Mouse (Mus musculus) kidney, embryonic 15.5 days (tissue): ENCODE measurements around the gene Traf4. TPM values are rescaled to one million over a fixed set of nuclear protein-coding genes. Genes with fewer than 3 reads are reported as not detected.

Experiments used
- ATAC-seq: fragments of 200-750 bp; cut with Nextera tagmentation; replicated peaks from 2 replicates; pipeline ENCODE4 v1.8.0; 2017; ENCODE audit warnings: moderate TSS enrichment; ENCODE audit not compliant: low FRiP score
- H3K27ac ChIP-seq: fragments of 300-500 bp; sonication (generic); 2 replicates; pipeline ENCODE4 v1.5.1; 2015; ENCODE audit warnings: mild to moderate bottlenecking, inconsistent platforms
- H3K27me3 ChIP-seq: fragments of 300-500 bp; sonication (generic); 2 replicates; pipeline ENCODE4 v1.6.1; 2015; ENCODE audit warnings: inconsistent platforms
- H3K36me3 ChIP-seq: fragments of 300-500 bp; sonication (generic); 2 replicates; pipeline ENCODE4 v1.6.1; 2015; ENCODE audit warnings: inconsistent platforms
- H3K4me1 ChIP-seq: fragments of 300-500 bp; sonication (generic); 2 replicates; pipeline ENCODE4 v1.6.1; 2015; ENCODE audit warnings: inconsistent platforms
- H3K4me2 ChIP-seq: fragments of 300-500 bp; sonication (generic); 2 replicates; pipeline ENCODE4 v1.6.1; 2015; ENCODE audit warnings: moderate library complexity, mild to moderate bottlenecking, inconsistent platforms
- H3K4me3 ChIP-seq: fragments of 300-500 bp; sonication (generic); replicated peaks from 2 replicates; pipeline ENCODE4 v1.5.1; 2015; ENCODE audit warnings: mild to moderate bottlenecking, inconsistent platforms
- H3K9ac ChIP-seq: fragments of 300-500 bp; sonication (generic); 2 replicates; pipeline ENCODE4 v1.6.1; 2015; ENCODE audit warnings: mild to moderate bottlenecking, inconsistent platforms
- H3K9me3 ChIP-seq: fragments of 300-500 bp; sonication (generic); replicated peaks from 2 replicates; pipeline ENCODE4 v1.6.1; 2016; ENCODE audit warnings: inconsistent platforms
- WGBS: fragments of 180-500 bp; shearing (Covaris S2); methylation state at CpG from one replicate; pipeline ENCODE4 v1.1.7; 2015; ENCODE audit warnings: mixed read lengths; 5-methylcytosine and 5-hydroxymethylcytosine counted together
- polyA plus RNA-seq: library from polyadenylated mRNA; unstranded; fragments of >200 nt; fragmentation: Nextera tagmentation; extraction: Ambion mirVana; gene quantifications from 2 replicates; pipeline ENCODE4 v1.2.1, GENCODE M21; 2015

Traf4 gene
- polyA plus RNA-seq, 1 experiment from 2014 or later: 99.5 TPM

DNA sequence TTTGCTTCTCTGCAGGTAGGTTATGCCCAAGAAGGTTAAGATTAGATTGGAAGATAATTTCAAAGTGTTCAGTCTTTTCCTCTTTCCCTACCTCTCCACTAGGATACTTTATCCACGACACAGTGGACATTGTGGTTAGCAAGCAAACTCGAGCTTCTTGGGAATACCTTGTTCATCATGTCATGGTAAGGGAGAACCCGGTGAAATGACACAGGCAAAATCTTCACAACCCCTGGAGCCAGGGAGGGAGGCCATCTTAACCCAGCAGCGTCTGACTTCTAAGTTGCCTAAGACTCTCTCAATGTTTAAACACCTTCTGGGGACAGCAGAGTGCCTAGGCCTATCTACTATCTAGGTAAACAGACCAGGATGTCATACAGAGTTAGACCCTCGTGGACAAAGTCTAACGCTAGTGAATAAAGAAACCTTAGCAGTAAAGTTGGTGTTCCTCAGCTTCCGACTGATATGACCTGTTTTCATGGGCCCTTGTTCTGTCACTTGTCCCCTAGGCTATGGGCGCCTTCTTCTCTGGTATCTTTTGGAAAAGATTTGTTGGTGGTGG lies 14.1 kb upstream of the Traf4 start:
- Histone ChIP-seq H3K4me1 (peaks cover 66% of the 10 kb centered on the region), H3K4me2 (peak overlapping the region; percentile 94), H3K36me3 (peaks cover 32% of the 10 kb centered on the region), H3K27ac (peak overlapping the region; percentile 99), H3K27me3 (no peaks in the 10 kb centered on the region), H3K9ac (peak overlapping the region; percentile 81; the same call in 1 of the 2 replicates), H3K4me3 (peak overlapping the region; percentile 66), H3K9me3 (no peaks in the 10 kb centered on the region)
- WGBS: 24% methylated on average over 8 of the region's 8 CpGs
- ATAC-seq: no peak

DNA sequence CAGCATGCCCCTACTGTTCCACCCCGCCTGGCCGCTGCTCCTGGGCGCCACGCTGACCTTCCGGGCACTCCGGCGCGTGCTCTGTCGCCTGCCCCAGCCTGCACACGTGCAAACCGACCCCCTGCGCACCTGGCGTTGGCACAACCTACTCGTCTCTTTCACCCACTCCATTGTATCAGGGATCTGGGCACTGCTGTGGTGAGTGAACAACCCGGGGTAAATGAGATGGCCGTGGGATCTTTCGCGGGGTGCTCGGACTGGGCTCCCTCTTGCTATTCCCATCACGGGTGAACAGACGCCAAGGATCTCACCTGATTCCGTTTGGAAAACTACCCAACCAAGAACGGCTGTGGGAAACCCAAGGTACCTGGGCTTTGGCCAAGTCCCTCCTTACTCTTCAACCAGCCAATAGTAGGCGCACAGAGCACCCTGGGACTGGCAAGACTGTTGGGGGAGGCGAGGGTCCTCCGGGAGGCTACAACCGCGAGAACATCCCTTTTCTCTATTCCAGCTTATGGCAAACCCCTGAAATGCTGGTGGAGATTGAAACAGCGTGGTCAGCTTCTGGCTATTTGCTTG lies 13.6 kb upstream of the Traf4 start:
- peak overlapping the region; percentile 99 for H3K27ac ChIP-seq
- ATAC-seq: peak; percentile 7
- H3K27me3 ChIP-seq: no peaks in the 10 kb centered on the region
- WGBS: 1% methylated on average over 29 of the region's 29 CpGs
- peaks cover 32% of the 10 kb centered on the region for H3K36me3 ChIP-seq
- peak overlapping the region; percentile 66 for H3K4me3 ChIP-seq
- H3K4me2 ChIP-seq: peak overlapping the region; percentile 94
- peaks cover 68% of the 10 kb centered on the region for H3K4me1 ChIP-seq
- H3K9ac ChIP-seq: peak overlapping the region; percentile 81
- no peaks in the 10 kb centered on the region for H3K9me3 ChIP-seq

DNA sequence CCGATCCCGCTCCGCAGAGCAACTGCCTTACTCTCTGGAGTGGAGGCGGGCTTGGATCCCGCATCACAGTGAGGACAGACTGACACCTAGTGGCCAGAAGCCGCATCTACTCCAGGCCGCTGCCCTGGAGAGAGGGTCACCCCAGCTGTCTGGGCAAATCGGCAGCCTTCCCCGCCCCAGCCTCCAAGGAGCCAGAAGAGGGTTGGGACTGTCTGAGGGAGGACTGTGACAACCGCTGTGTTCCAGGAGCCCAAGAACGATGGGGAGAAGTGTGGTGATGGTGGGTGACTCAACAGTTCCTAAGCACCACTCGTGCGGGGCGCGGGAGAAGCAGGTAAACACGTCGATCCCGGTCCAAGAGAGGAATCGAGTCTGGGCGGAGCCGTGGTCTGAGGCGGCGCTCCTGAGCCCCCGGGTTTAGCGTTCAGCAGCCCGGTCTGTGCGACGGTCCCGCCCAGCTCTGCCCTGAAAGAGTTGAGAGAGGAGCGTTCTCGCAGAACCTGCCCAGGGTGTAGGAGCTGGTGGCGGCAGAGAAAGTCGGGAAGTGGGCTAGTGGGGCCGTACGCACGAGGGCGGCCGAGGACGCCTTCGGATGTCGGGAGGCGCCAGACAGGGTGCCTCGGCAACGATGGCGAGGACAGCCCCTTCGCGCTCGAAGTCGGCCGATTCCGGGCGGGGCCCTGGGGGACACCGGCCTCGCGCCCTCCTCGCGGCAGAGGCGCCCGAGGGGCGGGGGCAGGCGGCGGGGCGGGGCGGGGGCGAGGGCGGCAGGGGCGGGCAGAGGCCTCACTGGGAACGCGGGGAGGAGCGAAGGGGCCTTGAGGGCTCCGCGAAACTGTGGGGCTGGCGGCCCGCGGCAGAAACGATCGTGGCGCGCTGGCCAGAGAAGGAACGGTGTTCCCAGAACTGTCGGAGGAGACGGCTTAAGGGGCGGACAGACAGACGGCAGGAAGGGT lies 12.8 kb upstream of the Traf4 start:
- H3K9me3 ChIP-seq: no peaks in the 10 kb centered on the region
- H3K27ac ChIP-seq: peak overlapping the region; percentile 99
- peak overlapping the region; percentile 66 for H3K4me3 ChIP-seq
- peak overlapping the region; percentile 94 for H3K4me2 ChIP-seq
- no peaks in the 10 kb centered on the region for H3K27me3 ChIP-seq
- peaks cover 32% of the 10 kb centered on the region for H3K36me3 ChIP-seq
- H3K9ac ChIP-seq: peak overlapping the region; percentile 81
- under 1% methylated on average over 74 of the region's 84 CpGs for WGBS
- peaks cover 67% of the 10 kb centered on the region for H3K4me1 ChIP-seq
- ATAC-seq: peak; percentile 86

DNA sequence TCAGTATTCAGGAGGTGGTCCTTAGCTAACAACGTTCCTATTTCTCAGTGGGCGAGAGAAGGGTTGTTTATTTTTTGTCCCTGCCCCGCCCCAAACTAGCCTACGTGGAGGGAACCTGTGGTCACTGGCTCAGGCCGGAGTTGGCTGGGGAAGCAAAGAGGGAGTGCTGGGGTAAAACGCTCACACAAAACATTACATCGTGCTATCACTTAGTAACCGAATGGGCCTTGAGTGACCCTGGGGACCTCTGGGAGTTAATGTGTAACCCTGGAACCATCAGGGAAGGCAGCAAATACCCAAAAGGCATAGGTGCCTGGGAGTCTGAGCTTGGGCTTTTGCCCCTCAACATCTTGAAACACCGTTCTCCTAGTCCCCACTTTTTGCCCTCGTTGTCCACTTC lies 12.0 kb upstream of the Traf4 start:
- peak overlapping the region; percentile 81; the same call in 1 of the 2 replicates for H3K9ac ChIP-seq
- peak overlapping the region; percentile 66 for H3K4me3 ChIP-seq
- H3K9me3 ChIP-seq: no peaks in the 10 kb centered on the region
- ATAC-seq: peak; percentile 49
- peak overlapping the region; percentile 99 for H3K27ac ChIP-seq
- H3K4me2 ChIP-seq: peak overlapping the region; percentile 94
- H3K4me1 ChIP-seq: peaks cover 73% of the 10 kb centered on the region
- H3K27me3 ChIP-seq: no peaks in the 10 kb centered on the region
- H3K36me3 ChIP-seq: peaks cover 33% of the 10 kb centered on the region
- under 1% methylated on average over 10 of the region's 10 CpGs for WGBS

DNA sequence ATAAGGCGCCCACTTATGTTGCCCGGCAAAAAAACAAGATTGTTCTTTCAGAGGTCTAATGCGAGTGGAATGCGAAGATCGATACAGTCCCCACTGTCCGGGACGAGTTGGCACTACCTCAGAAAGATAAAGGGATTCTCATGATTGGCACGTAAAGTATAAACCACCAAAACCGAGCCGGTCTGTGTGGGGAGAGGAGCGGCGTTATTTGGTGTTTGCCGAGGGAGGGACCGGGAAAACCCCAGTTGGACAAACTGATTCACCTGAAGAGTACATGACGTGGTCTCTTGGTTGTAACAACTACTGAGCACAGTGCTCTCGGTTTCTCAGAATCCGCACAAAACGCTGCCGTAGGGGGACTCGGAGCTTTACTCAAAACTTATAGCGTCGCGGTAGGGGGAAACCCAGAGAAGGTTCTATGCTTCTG lies 11.5 kb upstream of the Traf4 start:
- peaks cover 68% of the 10 kb centered on the region for H3K4me1 ChIP-seq

DNA sequence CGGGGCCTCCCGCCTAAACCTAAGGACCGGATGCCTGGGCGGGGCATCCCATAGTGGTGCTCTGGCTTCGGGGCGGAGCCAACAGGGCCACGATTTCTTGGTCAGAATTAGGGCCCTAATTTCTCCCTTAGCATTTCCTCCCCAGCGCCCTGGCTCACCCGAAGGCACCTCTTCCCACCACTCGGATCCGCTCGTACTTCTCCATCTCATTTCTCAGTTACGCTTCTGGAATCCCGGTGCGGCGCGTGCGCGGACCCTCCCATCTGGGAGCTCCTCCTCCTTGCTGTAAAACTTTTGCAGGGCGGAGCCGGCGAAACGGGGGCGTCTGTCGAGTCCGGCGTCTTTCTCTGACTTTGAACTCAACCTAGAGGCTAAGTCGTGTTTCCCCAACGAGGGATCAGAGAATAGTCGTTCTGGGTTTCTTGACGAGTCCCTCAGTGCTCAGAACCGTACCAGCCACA lies 11.0 kb upstream of the Traf4 start, which contains the start of the genes Nek8 and Tlcd1:
Gene Nek8, minus strand, starts transcription at position 274 of the 461 bp plus-strand sequence.
Gene Tlcd1, plus strand, starts transcription at position 310 of the 461 bp plus-strand sequence.
- H3K4me3 ChIP-seq: peak within 1 kb of the TSS; percentile 66
- H3K27ac ChIP-seq: peak within 1 kb of the TSS; percentile 99
- no peaks in the 10 kb centered on the region for H3K27me3 ChIP-seq
- H3K36me3 ChIP-seq: peaks cover 32% of the 10 kb centered on the region
- no peaks in the 10 kb centered on the region for H3K9me3 ChIP-seq
- 1% methylated on average over 32 of the region's 32 CpGs for WGBS
- peak within 1 kb of the TSS; percentile 94 for H3K4me2 ChIP-seq
- peak; percentile 27 for ATAC-seq
- peaks cover 63% of the 10 kb centered on the region for H3K4me1 ChIP-seq
- peak within 1 kb of the TSS; percentile 81 for H3K9ac ChIP-seq

More for the DNA sequence above, 11.5 kb upstream of the Traf4 start:
- no peaks in the 10 kb centered on the region for H3K27me3 ChIP-seq
- no peak for ATAC-seq
- peak overlapping the region; percentile 99 for H3K27ac ChIP-seq
- WGBS: under 1% methylated on average over 23 of the region's 23 CpGs
- no peaks in the 10 kb centered on the region for H3K9me3 ChIP-seq
- peak overlapping the region; percentile 66 for H3K4me3 ChIP-seq
- peaks cover 33% of the 10 kb centered on the region for H3K36me3 ChIP-seq
- peak overlapping the region; percentile 81 for H3K9ac ChIP-seq
- H3K4me2 ChIP-seq: peak overlapping the region; percentile 94

DNA sequence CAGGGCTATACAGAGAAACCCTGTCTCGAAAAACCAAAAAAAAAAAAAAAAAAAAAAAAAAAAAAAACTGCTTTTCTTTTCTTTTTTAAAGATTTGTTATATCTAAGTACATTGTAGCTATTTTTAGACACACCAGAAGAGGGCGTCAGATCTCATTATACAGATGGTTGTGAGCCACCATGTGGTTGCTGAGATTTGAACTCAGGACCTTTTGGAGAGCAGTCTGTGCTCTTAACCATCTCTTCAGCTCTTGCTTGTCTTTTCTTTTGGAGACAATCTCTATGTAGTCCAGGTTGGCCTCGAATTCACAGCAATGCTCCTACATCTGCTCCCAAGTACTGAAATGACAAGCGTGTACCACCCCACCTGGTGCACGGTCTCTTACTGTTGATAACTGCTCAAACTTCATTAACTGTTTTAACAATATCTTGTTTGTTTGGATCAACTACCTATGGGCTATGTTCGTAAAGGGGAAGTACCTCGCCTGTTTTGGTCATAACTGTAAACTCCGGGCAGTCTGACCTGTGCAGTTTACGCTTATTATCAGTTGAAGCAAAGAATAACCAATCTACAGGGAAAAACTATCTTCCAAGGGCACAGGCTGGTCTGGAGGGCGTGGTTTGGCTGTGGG lies 10.5 kb upstream of the Traf4 start:
- ATAC-seq: peak; percentile 55; the same call in 1 of the 2 replicates
- Histone ChIP-seq H3K4me1 (peaks cover 58% of the 10 kb centered on the region), H3K27ac (peak overlapping the region; percentile 99), H3K9me3 (no peaks in the 10 kb centered on the region), H3K9ac (peak overlapping the region; percentile 81), H3K36me3 (peaks cover 32% of the 10 kb centered on the region), H3K27me3 (no peaks in the 10 kb centered on the region), H3K4me2 (peak overlapping the region; percentile 94), H3K4me3 (peak overlapping the region; percentile 66)
- WGBS: 2% methylated on average over 9 of the region's 10 CpGs

DNA sequence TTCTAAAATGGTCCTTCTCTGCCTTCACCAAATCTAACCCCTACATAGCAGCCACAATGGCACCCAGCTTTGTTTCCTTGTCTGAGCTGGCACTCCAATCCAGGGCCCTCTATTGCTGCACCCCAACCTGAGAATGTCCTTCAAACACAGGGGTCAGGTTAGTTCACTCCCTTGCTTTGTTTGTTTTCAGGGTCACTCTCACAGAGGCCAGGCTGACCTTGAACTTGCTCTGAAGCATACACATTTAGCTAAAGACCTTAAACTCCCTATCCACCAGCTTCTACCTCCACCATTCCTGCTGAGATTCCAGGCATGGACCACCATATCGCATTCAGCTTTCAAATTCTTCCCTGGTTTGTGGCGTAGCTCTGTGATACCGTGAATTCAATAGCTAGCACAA lies 9.1 kb upstream of the Traf4 start:
- H3K27ac ChIP-seq: peak overlapping the region; percentile 27; the same call in 1 of the 2 replicates
- 86% methylated on average over 3 of the region's 3 CpGs for WGBS

DNA sequence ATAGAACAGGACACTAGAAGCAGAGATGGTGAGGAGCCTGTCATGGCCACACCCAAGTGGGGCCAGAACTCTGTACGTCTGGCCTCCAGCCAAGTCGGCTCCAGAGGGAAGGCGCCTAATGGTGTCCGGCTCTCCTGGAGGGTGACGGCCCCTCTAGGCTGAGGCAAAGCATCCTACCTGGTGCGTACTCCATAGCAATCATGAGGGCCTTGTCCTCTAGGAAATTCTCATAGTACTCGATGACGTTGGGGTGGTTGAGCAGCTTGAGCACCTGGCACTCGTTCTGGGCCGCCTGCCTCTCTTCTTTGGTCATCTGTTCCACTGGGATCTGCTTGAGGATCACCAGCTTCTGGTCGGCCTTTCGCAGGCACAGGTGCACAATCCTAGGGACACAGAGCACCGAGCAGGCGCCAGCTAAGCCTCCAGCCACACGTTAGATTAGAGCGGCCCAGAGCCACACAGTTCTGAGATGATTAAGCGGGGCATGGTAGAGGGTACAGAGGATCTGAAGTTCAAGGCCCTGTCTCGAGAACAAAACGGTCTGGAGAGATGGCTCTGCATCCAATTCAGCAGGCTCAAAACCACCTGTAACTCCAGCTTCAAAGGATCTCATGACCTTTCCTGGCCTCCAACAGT lies 7.5 kb upstream of the Traf4 start:
- H3K36me3 ChIP-seq: peaks cover 20% of the 10 kb centered on the region; the same call in 1 of the 2 replicates
- H3K9me3 ChIP-seq: no peaks in the 10 kb centered on the region
- no peak overlapping the region for H3K9ac ChIP-seq
- no peak overlapping the region for H3K4me2 ChIP-seq
- H3K27ac ChIP-seq: no peak overlapping the region
- no peaks in the 10 kb centered on the region for H3K27me3 ChIP-seq
- 84% methylated on average over 19 of the region's 19 CpGs for WGBS
- ATAC-seq: no peak
- no peak overlapping the region for H3K4me3 ChIP-seq
- peaks cover 37% of the 10 kb centered on the region for H3K4me1 ChIP-seq

More for the DNA sequence above, 9.1 kb upstream of the Traf4 start:
- ATAC-seq: no peak
- Histone ChIP-seq H3K9me3 (no peaks in the 10 kb centered on the region), H3K9ac (no peak overlapping the region), H3K27me3 (no peaks in the 10 kb centered on the region), H3K4me3 (no peak overlapping the region), H3K4me2 (no peak overlapping the region), H3K4me1 (peaks cover 50% of the 10 kb centered on the region), H3K36me3 (peaks cover 21% of the 10 kb centered on the region)

DNA sequence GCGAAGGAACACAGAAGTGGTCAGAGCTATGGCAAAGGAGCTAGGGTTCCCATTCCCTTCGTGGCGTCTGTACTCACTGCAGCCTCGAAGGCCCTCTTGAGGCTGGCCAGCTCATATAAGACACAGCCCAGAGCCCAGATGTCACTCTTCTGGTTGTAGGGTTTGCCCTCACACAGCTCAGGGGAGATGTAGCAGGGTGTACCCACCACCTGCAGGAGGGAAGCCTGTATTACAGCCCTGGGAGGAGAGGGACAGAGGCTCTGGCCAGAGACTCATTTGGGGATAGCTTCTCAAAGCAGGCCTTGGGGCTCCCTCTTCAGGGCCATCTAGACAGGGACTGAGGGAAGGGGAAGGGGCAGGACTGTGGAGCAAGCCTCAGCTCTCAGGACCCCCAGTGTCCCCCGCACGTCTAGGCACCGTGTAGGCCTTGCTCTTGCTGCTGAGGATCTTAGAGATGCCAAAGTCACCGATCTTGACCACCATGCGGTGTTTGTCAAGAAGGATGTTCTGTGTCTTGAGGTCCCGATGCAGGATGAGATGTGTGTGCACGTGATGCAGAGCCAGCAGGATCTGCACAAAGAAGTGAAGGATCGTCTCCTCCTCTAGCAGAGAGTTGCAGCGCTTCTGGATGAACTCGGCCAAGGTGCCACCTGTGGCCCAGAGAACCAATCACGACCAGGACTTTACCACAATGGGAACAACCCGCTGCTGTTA lies 6.8 kb upstream of the Traf4 start:
- no peaks in the 10 kb centered on the region for H3K27me3 ChIP-seq
- no peak overlapping the region for H3K27ac ChIP-seq
- no peaks in the 10 kb centered on the region for H3K9me3 ChIP-seq
- ATAC-seq: no peak
- peaks cover 30% of the 10 kb centered on the region for H3K4me1 ChIP-seq
- H3K4me3 ChIP-seq: no peak overlapping the region
- H3K36me3 ChIP-seq: peaks cover 24% of the 10 kb centered on the region; the same call in 1 of the 2 replicates
- no peak overlapping the region for H3K4me2 ChIP-seq
- H3K9ac ChIP-seq: no peak overlapping the region
- 80% methylated on average over 16 of the region's 16 CpGs for WGBS
